In the genomic region with DNA sequence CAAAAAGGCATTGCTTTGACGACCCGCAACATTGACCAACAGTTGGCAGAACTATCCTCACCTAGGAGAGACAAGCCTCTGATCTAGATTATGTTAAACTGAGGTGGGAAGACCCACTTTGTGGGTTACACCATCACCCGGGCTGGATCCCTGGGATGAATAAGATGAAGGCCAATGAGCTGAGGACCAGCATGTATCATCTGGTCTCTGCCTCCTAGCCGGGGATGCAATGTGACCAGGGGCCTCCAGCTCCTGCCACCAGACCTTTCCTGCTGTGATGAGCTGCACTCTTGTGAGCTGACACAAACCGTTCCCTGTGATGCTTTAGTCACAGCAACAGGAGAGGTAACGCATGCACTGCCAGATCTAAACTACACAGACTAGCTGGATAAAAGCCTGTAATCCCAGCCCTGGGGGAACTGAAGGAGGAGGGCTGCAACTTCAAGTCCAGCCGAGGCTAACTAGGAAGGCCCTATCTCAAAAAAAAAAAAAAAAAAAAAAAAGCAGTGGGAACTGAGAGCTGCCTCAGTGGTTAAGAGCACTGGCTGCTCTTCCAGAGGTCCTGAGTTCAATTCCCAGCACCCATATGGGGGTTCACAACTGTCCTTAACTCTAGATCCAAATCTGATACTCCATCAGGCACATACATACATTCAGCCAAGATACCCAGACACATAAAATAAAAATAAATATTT, we compare ENCODE assay signal across 27 mouse cellular contexts. TPM values are rescaled to one million over a fixed set of nuclear protein-coding genes. Genes with fewer than 3 reads are reported as not detected.
DNase-seq lines count a peak whose midpoint lies in the region; ATAC-seq and TF ChIP-seq lines count a peak whose summit lies in the region.
"Had no signal": no experiment of that assay in that cellular context is flagged by ENCODE, and none has a peak within 500 bp of the region (broad histone marks: within the 10 kb centered on the region; RNA-seq: fewer than 3 reads in every experiment).

No protein-coding gene starts in this region.

- no peak for DNase-seq in limb, embryonic 10.5 days (ENCODE audit: low spot score)
- DNase-seq in 416B (ENCODE audit: low read depth) (peak; percentile 74), MEL (ENCODE audit: low read depth, low spot score) (peak; percentile 82)
- DNase-seq in gastrocnemius, postnatal 14 days = no peak
- DNase-seq: adrenal gland, adult 8-10 months; cerebellum, adult 11 months; cerebellum, postnatal 10 days; forebrain, postnatal 0 days; kidney, postnatal 36 days; left cerebral cortex, postnatal 4 days; right cerebral cortex, adult 18-20 months; spleen, adult 18-20 months; thymus, adult 2 months; thymus, postnatal 36 days had no signal

- no peaks in the 10 kb centered on the region for H3K27me3 ChIP-seq in limb, embryonic 15.5 days
- H3K27me3 ChIP-seq in limb, embryonic 10.5 days (ENCODE audit: low read depth, poor library complexity, severe bottlenecking) = no peaks in the 10 kb centered on the region
- H3K27me3 ChIP-seq in MEL (ENCODE audit: control insufficient read depth in 1 of 2, insufficient read depth in 2 of 2, low read length in 2 of 2) = no peaks in the 10 kb centered on the region
- H3K27me3 ChIP-seq: embryonic facial prominence, embryonic 13.5 days; heart, embryonic 12.5 days; liver, embryonic 15.5 days; lung, embryonic 15.5 days; neural tube, embryonic 12.5 days had no signal

- H3K4me3 ChIP-seq in limb, embryonic 15.5 days = no peak overlapping the region
- H3K4me3 ChIP-seq in limb, embryonic 10.5 days = no peak overlapping the region
- no peak overlapping the region for H3K4me3 ChIP-seq in MEL (ENCODE audit: control insufficient read depth in 1 of 2, insufficient read depth in 1 of 2, low read depth in 2 of 2, low read length in 2 of 2)
- H3K4me3 ChIP-seq: embryonic facial prominence, embryonic 13.5 days; heart, embryonic 12.5 days; layer of hippocampus, adult 2 months; left cerebral cortex, adult 2 months; liver, embryonic 15.5 days; lung, embryonic 15.5 days; neural tube, embryonic 12.5 days had no signal

- no peaks in the 10 kb centered on the region for H3K36me3 ChIP-seq in limb, embryonic 15.5 days
- H3K36me3 ChIP-seq in limb, embryonic 10.5 days = no peaks in the 10 kb centered on the region
- peaks cover 5 to 88% of the 10 kb centered on the region in 2 experiments for H3K36me3 ChIP-seq in MEL (ENCODE audit: control insufficient read depth in 1 of 2, insufficient read depth in 2 of 2, low read length in 2 of 2)
- H3K36me3 ChIP-seq: embryonic facial prominence, embryonic 13.5 days; heart, embryonic 12.5 days; liver, embryonic 15.5 days; lung, embryonic 15.5 days; neural tube, embryonic 12.5 days had no signal

- intact Hi-C loops in gastrocnemius, postnatal 14 days (cut with DNase I; ENCODE audit: low total_unique reads) = no loop called here

- H3K4me1 ChIP-seq in limb, embryonic 15.5 days = peaks cover 26% of the 10 kb centered on the region
- H3K4me1 ChIP-seq in limb, embryonic 10.5 days = peaks cover 13% of the 10 kb centered on the region; the same call in 1 of the 2 replicates
- peaks cover 42 to 80% of the 10 kb centered on the region in 2 experiments for H3K4me1 ChIP-seq in MEL (ENCODE audit: control insufficient read depth in 1 of 2, insufficient read depth in 2 of 2, low read length in 2 of 2)

- H3K79me2 ChIP-seq in MEL (ENCODE audit: control insufficient read depth, insufficient read depth, low read length, poor library complexity) = peaks cover 73% of the 10 kb centered on the region

- WGBS in limb, embryonic 15.5 days = 67% methylated on average over 7 of the region's 7 CpGs
- 80% methylated on average over 7 of the region's 7 CpGs for WGBS in limb, embryonic 10.5 days

- TF ChIP-seq CTCF in MEL (IDR thresholded peaks at IDR 0.05 in 2 of 3, conservative IDR thresholded peaks at IDR 0.05 in 1 of 3; ENCODE audit: control insufficient read depth in 1 of 3, insufficient read depth in 1 of 3, low read depth in 2 of 3, low read length in 3 of 3, poor library complexity in 1 of 3, severe bottlenecking in 1 of 3) = no peak

- H3K9ac ChIP-seq in limb, embryonic 15.5 days = no peak overlapping the region
- peak overlapping the region; percentile 57 for H3K9ac ChIP-seq in MEL (ENCODE audit: control insufficient read depth, low read depth, low read length, poor library complexity, severe bottlenecking)
- H3K9ac ChIP-seq: embryonic facial prominence, embryonic 13.5 days; forebrain, postnatal 0 days; heart, embryonic 12.5 days; hindbrain, embryonic 14.5 days; liver, embryonic 15.5 days; lung, embryonic 15.5 days; neural tube, embryonic 12.5 days had no signal

- no peak for TF ChIP-seq RAD21 in MEL (IDR thresholded peaks at IDR 0.05; ENCODE audit: low read depth, low read length)

- peak in 1 of 2 experiments; percentile 4; a peak in 1 of 4 replicates for TF ChIP-seq POLR2A in MEL (IDR thresholded peaks at IDR 0.05; ENCODE audit: control insufficient read depth in 1 of 2, insufficient read depth in 1 of 2, low read depth in 1 of 2, low read length in 2 of 2, poor library complexity in 1 of 2)

- H3K9me3 ChIP-seq in limb, embryonic 15.5 days = no peaks in the 10 kb centered on the region
- H3K9me3 ChIP-seq in limb, embryonic 10.5 days (replicated peaks) = no peaks in the 10 kb centered on the region
- no peaks in the 10 kb centered on the region for H3K9me3 ChIP-seq in MEL (replicated peaks; ENCODE audit: insufficient read depth, low read length)
- H3K9me3 ChIP-seq: embryonic facial prominence, embryonic 13.5 days; heart, embryonic 12.5 days; liver, embryonic 15.5 days; lung, embryonic 15.5 days; neural tube, embryonic 12.5 days had no signal

- H3K27ac ChIP-seq in limb, embryonic 15.5 days = 0 out of 2 replicates have a peak overlapping the region, but pooled peaks have one; percentile 4
- H3K27ac ChIP-seq in limb, embryonic 10.5 days = no peak overlapping the region
- H3K27ac ChIP-seq in MEL (ENCODE audit: control insufficient read depth, low read depth, low read length) = peak overlapping the region; percentile 96
- H3K27ac ChIP-seq: embryonic facial prominence, embryonic 13.5 days; hindbrain, embryonic 14.5 days; layer of hippocampus, adult 2 months; left cerebral cortex, adult 2 months; liver, embryonic 15.5 days; lung, embryonic 15.5 days; neural tube, embryonic 12.5 days had no signal

- no peak for ATAC-seq in limb, embryonic 15.5 days (ENCODE audit: insufficient number of reproducible peaks, low FRiP score, low TSS enrichment, low read depth)
- peak; percentile 4; the same call in 1 of the 2 replicates for ATAC-seq in megakaryocyte progenitor cell, adult 5-6 weeks (replicated peaks; ENCODE audit: poor library complexity)
- no peak for ATAC-seq in erythroid progenitor cell, adult 5-6 weeks (replicated peaks; ENCODE audit: low FRiP score, poor library complexity, severe bottlenecking)
- ATAC-seq: CD4-positive, CD25-positive, alpha-beta regulatory T cell, adult 4 months; forebrain, postnatal 0 days; midbrain, embryonic 16.5 days had no signal

- no peak overlapping the region for H3K4me2 ChIP-seq in limb, embryonic 15.5 days
- H3K4me2 ChIP-seq: embryonic facial prominence, embryonic 13.5 days; heart, embryonic 12.5 days; hindbrain, embryonic 14.5 days; lung, embryonic 15.5 days; neural tube, embryonic 12.5 days had no signal

- TF ChIP-seq EP300 in MEL (IDR thresholded peaks at IDR 0.05; ENCODE audit: low read depth in 1 of 2, low read length in 2 of 2) = no peak; a peak in 1 of 4 replicates

TF ChIP-seq in MEL, 35 proteins besides CTCF, POLR2A, EP300 and RAD21:
- TF ChIP-seq ZNF384 (IDR thresholded peaks at IDR 0.05; ENCODE audit: low read depth, low read length) (peak; percentile 96), MAX (IDR thresholded peaks at IDR 0.05; ENCODE audit: low read length) (no peak), ZKSCAN1 (IDR thresholded peaks at IDR 0.05; ENCODE audit: low read depth, low read length) (no peak), MYB (IDR thresholded peaks at IDR 0.05; ENCODE audit: low read depth, low read length) (no peak), GATA1 (IDR thresholded peaks at IDR 0.05; ENCODE audit: low read depth, low read length) (no peak), E2F4 (IDR thresholded peaks at IDR 0.05; ENCODE audit: borderline replicate concordance, low read depth, low read length) (no peak), ZMIZ1 (IDR thresholded peaks at IDR 0.05; ENCODE audit: low read depth, low read length) (no peak), MXI1 (IDR thresholded peaks at IDR 0.05; ENCODE audit: low read depth, low read length) (0 out of 2 replicates have a peak, but pooled peaks have one; percentile 10), CHD1 (IDR thresholded peaks at IDR 0.05; ENCODE audit: low read depth, low read length) (no peak), NELFE (IDR thresholded peaks at IDR 0.05; ENCODE audit: low read depth, low read length) (no peak), ELF1 (IDR thresholded peaks at IDR 0.05; ENCODE audit: low read depth, low read length) (no peak), USF1 (IDR thresholded peaks at IDR 0.05; ENCODE audit: low read depth, low read length) (no peak), GABPA (IDR thresholded peaks at IDR 0.05; ENCODE audit: low read depth, low read length) (no peak)

RNA-seq across cellular contexts. Expression of gene Tec, which starts 15.8 kb away (rescaled TPM):
- polyA plus RNA-seq in limb, embryonic 15.5 days (2015; fragmentation: Nextera tagmentation; extraction: Ambion mirVana) = 12.9 and 13.2 TPM in 2 replicates
- 2.8 and 3.1 TPM in 2 replicates for polyA plus RNA-seq in limb, embryonic 10.5 days (2016; fragmentation: Nextera tagmentation; extraction: Ambion mirVana)
- 44.8 and 57.4 TPM in 2 replicates for total RNA-seq in MEL (2012; rRNA removed)
- polyA plus RNA-seq in MEL (2012; ENCODE audit: insufficient read depth in 1 of 2, insufficient read length in 2 of 2, low read depth in 1 of 2, low replicate concordance in 2 of 2, missing spikeins in 1 of 2) = 10 to 100 TPM in 1 of 2 experiments, not detected in 1; 61.1 TPM
- total RNA-seq in megakaryocyte progenitor cell, adult 5-6 weeks (2015) = 23.4 and 23.5 TPM in 2 replicates
- total RNA-seq in megakaryocyte progenitor cell, adult 5-6 weeks (2017) = 33.4 and 42.2 TPM in 2 replicates
- total RNA-seq in gastrocnemius, postnatal 14 days (2021) = 1 to 10 TPM; 2.0 to 2.4 TPM
- total RNA-seq in erythroid progenitor cell, adult 5-6 weeks (2015; ENCODE audit: low replicate concordance) = 2.5 and 10.8 TPM in 2 replicates
- total RNA-seq in erythroid progenitor cell, adult 5-6 weeks (2017; ENCODE audit: low replicate concordance) = 2.4 and 5.7 TPM in 2 replicates

Comparison
In these comparisons a context has a peak if more than half of its experiments do, and no peak if none do; other contexts are left out.
1. DNase-seq: peak in 416B (single experiment) and MEL (single experiment); none in limb, embryonic 10.5 days (single experiment) and gastrocnemius, postnatal 14 days (single experiment).